Mouse (Mus musculus): ENCODE results near the gene Nrp1. TPM values are rescaled to one million over a fixed set of nuclear protein-coding genes. Genes with fewer than 3 reads are reported as not detected.

Gene Nrp1
- polyA plus RNA-seq, 1 experiment from 2014 or later, result 373 TPM

DNA sequence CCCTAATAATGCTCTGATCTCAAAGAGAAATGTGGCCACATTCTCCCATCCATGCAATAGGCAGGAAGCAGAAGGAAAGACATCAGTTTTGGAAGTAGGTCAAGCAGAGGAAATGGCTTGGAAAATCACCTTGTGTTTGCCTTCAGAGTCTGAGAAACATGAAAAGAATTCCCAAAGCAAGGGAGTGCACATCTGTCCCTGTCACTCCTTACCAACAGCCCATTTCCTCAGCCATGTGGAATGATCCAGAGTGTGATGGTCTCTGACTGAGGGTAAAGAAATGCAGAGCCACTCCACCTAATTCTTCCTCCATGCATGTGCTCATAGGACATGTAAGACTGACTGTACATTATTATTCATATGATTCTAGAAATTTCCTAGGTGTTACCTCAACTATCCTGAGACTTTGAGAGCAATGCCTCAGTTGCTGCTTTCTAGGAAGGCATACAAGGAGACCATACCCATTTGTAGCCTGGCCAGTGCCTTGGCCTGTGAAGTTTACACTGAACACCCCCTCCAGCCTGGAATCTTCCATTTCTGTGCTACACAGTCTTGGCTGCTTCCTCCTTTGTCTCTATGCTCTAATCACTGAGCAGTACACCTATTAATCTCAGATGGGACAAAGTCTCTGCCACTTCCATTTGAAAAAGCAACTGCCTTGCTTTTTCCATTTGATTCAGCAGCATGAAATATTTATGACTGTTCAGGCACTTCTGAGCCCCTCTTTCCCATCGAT is 183.1 kb downstream of the Nrp1 start:
- H3K79me2 ChIP-seq (ENCODE audit: inconsistent target), result no peaks in the 10 kb centered on the region
- H3K4me3 ChIP-seq (ENCODE audit: inconsistent target), result no peak overlapping the region
- no peaks in the 10 kb centered on the region for H3K36me3 ChIP-seq (ENCODE audit: inconsistent target)
- H3K27ac ChIP-seq, result no peak overlapping the region
- 56% methylated on average over 1 of the region's 1 CpGs for WGBS (ENCODE audit: missing documents)

- Histone ChIP-seq H3K36me3 (ENCODE audit: inconsistent target) (no peaks in the 10 kb centered on the region), H3K4me3 (ENCODE audit: inconsistent target) (no peak overlapping the region), H3K79me2 (ENCODE audit: inconsistent target) (no peaks in the 10 kb centered on the region), H3K27ac (no peak overlapping the region)
- WGBS (ENCODE audit: missing documents), result 91% methylated on average over 2 of the region's 2 CpGs
Observed at GRCm38 (mm10) chr8:128544128-128544846, 185.9 kb downstream of the Nrp1 start.

GRCm38 (mm10) chr8:128546287-128546686 is 187.9 kb downstream of the Nrp1 start:
- H3K4me3 ChIP-seq (ENCODE audit: inconsistent target), result no peak overlapping the region

DNA sequence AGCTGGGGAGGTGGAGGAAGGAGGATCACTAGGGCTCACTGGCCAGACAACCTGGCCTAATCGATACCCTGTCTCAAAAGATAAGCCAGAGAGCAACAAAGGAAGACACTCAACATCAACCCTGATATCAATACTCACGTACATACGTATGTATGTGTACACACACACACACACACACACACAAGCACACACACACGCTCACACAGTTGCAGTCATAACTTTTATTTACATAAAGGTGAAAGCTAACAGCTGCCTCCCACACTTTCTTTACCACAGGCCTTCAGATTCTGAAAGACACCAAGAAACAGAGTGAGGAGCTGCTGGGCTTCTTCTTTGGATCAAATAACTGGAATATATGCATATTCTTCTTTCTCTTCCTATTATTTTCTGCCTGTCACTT is 189.0 kb downstream of the Nrp1 start:
- H3K36me3 ChIP-seq (ENCODE audit: inconsistent target), result no peaks in the 10 kb centered on the region
- 95% methylated on average over 4 of the region's 4 CpGs for WGBS (ENCODE audit: missing documents)
- H3K27ac ChIP-seq, result no peak overlapping the region
- H3K79me2 ChIP-seq (ENCODE audit: inconsistent target), result no peaks in the 10 kb centered on the region
- H3K4me3 ChIP-seq (ENCODE audit: inconsistent target), result no peak overlapping the region

More at GRCm38 (mm10) chr8:128546287-128546686, 187.9 kb downstream of the Nrp1 start:
- Histone ChIP-seq H3K36me3 (ENCODE audit: inconsistent target) (no peaks in the 10 kb centered on the region), H3K27ac (no peak overlapping the region), H3K79me2 (ENCODE audit: inconsistent target) (no peaks in the 10 kb centered on the region)
- 100% methylated on average over 1 of the region's 1 CpGs for WGBS (ENCODE audit: missing documents)

- no peaks in the 10 kb centered on the region for H3K79me2 ChIP-seq (ENCODE audit: inconsistent target)
Observed at GRCm38 (mm10) chr8:128549738-128550137, 191.3 kb downstream of the Nrp1 start.

GRCm38 (mm10) chr8:128551421-128552139 is 193.2 kb downstream of the Nrp1 start:
- WGBS (ENCODE audit: missing documents), result 52% methylated on average over 15 of the region's 15 CpGs
- no peak overlapping the region for H3K27ac ChIP-seq
- no peaks in the 10 kb centered on the region for H3K36me3 ChIP-seq (ENCODE audit: inconsistent target)
- H3K4me3 ChIP-seq (ENCODE audit: inconsistent target), result no peak overlapping the region
- no peaks in the 10 kb centered on the region for H3K79me2 ChIP-seq (ENCODE audit: inconsistent target)

More at GRCm38 (mm10) chr8:128549738-128550137, 191.3 kb downstream of the Nrp1 start:
- WGBS (ENCODE audit: missing documents), result 94% methylated on average over 5 of the region's 5 CpGs
- no peak overlapping the region for H3K4me3 ChIP-seq (ENCODE audit: inconsistent target)
- H3K36me3 ChIP-seq (ENCODE audit: inconsistent target), result no peaks in the 10 kb centered on the region
- no peak overlapping the region for H3K27ac ChIP-seq
